Mouse (Mus musculus): ENCODE measurements at regions not wholly inside any gene's neighbourhood (a gene's known extent, or its start where the extent isn't known, plus 50 kb on each side); places are given as distances from the start of the nearest gene placed in this dataset.

DNA sequence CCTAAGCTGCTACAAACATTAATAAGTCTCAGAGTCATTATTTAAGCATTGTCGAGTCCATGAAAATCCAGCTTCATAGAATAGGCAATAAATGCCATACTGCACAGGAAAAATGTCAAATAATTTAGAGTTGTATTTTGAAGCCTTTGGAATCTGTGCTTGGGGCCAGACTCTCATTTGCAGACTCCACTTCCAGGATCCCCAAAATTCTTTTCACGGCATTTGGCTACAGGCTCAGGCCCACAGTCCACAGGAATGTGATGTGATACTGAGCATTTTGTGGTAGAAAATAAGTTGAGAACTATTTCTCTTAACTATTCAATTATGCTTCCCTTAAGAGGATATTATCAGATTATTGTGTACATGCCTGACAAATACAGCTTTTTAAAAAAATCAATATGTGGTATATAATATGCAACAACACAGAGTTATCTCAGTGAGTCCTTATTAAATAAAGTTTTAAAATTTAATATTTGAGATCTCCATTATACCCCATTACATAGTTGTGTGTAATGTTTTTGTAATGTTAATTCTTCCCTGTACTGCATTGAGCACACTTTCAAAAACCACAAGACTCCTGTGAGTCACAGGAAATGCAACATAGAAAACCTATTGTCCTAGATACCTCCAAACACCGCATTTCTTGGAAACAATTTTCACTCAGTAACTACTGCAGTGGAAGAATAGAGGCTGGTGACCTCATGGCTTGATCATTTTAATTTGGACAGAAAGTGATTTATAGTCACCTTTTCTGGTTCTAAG lies 78.5 kb upstream of the Nbea start:
- no peak overlapping the region for H3K27ac ChIP-seq (ENCODE audit: control insufficient read depth, low read depth, low read length)
- H3K9ac ChIP-seq (ENCODE audit: control insufficient read depth, low read depth, low read length, poor library complexity, severe bottlenecking), result no peak overlapping the region
- H3K4me3 ChIP-seq (ENCODE audit: control insufficient read depth in 1 of 2, insufficient read depth in 1 of 2, low read depth in 2 of 2, low read length in 2 of 2), result no peak overlapping the region
- no peak for TF ChIP-seq MYC (IDR thresholded peaks at IDR 0.05; ENCODE audit: low read depth, low read length)
- no peak for TF ChIP-seq MAX (IDR thresholded peaks at IDR 0.05; ENCODE audit: low read length)
- no peak for TF ChIP-seq ZKSCAN1 (IDR thresholded peaks at IDR 0.05; ENCODE audit: low read depth, low read length)
- no peak for TF ChIP-seq ZMIZ1 (IDR thresholded peaks at IDR 0.05; ENCODE audit: low read depth, low read length)
- TF ChIP-seq TAL1 (IDR thresholded peaks at IDR 0.05; ENCODE audit: low read length), result no peak
- TF ChIP-seq JUND (IDR thresholded peaks at IDR 0.05; ENCODE audit: low read depth, low read length), result no peak
- TF ChIP-seq RAD21 (IDR thresholded peaks at IDR 0.05; ENCODE audit: low read depth, low read length), result no peak
- no peak for TF ChIP-seq GATA1 (IDR thresholded peaks at IDR 0.05; ENCODE audit: low read depth, low read length)
- TF ChIP-seq TBP (IDR thresholded peaks at IDR 0.05; ENCODE audit: low read depth, low read length), result no peak
- no peak for TF ChIP-seq E2F4 (IDR thresholded peaks at IDR 0.05; ENCODE audit: borderline replicate concordance, low read depth, low read length)
- no peak for TF ChIP-seq POLR2AphosphoS5 (IDR thresholded peaks at IDR 0.05; ENCODE audit: borderline replicate concordance, low read depth, low read length)
- no peak for TF ChIP-seq USF2 (IDR thresholded peaks at IDR 0.05; ENCODE audit: borderline replicate concordance in 1 of 2, insufficient read depth in 1 of 2, low read depth in 1 of 2, low read length in 2 of 2)
- H3K9me3 ChIP-seq (replicated peaks; ENCODE audit: insufficient read depth, low read length), result no peaks in the 10 kb centered on the region
- no peaks in the 10 kb centered on the region for H3K79me2 ChIP-seq (ENCODE audit: control insufficient read depth, insufficient read depth, low read length, poor library complexity)
- no peaks in the 10 kb centered on the region for H3K4me1 ChIP-seq (ENCODE audit: control insufficient read depth in 1 of 2, insufficient read depth in 2 of 2, low read length in 2 of 2)
- DNase-seq (ENCODE audit: low read depth, low spot score), result no peak
- H3K27me3 ChIP-seq (ENCODE audit: control insufficient read depth in 1 of 2, insufficient read depth in 2 of 2, low read length in 2 of 2), result no peaks in the 10 kb centered on the region
- H3K36me3 ChIP-seq (ENCODE audit: control insufficient read depth in 1 of 2, insufficient read depth in 2 of 2, low read length in 2 of 2), result no peaks in the 10 kb centered on the region

DNA sequence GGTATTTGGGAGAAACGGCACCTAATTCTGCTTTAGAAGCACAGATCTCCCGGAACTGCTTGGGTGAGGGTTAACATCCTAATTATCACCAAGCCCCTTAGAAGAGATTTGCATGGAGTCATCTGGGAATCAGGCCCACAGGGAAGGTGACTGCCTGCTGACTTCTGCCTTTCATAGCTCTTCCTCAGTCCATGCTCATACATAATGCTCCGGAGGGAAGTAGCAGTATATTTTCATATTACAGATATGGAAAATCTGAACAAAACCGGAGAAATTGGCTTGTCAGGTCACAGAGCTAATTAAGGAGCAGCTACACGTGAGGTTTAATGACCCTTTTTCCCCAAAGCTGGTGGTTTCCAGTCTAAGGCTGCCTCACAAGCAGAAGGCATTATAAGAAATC lies 72.8 kb upstream of the Nbea start:
- Histone ChIP-seq H3K4me1 (ENCODE audit: control insufficient read depth in 1 of 2, insufficient read depth in 2 of 2, low read length in 2 of 2) (no peaks in the 10 kb centered on the region), H3K79me2 (ENCODE audit: control insufficient read depth, insufficient read depth, low read length, poor library complexity) (no peaks in the 10 kb centered on the region), H3K4me3 (ENCODE audit: control insufficient read depth in 1 of 2, insufficient read depth in 1 of 2, low read depth in 2 of 2, low read length in 2 of 2) (no peak overlapping the region), H3K27me3 (ENCODE audit: control insufficient read depth in 1 of 2, insufficient read depth in 2 of 2, low read length in 2 of 2) (no peaks in the 10 kb centered on the region), H3K27ac (ENCODE audit: control insufficient read depth, low read depth, low read length) (no peak overlapping the region), H3K36me3 (ENCODE audit: control insufficient read depth in 1 of 2, insufficient read depth in 2 of 2, low read length in 2 of 2) (no peaks in the 10 kb centered on the region), H3K9me3 (replicated peaks; ENCODE audit: insufficient read depth, low read length) (no peaks in the 10 kb centered on the region), H3K9ac (ENCODE audit: control insufficient read depth, low read depth, low read length, poor library complexity, severe bottlenecking) (no peak overlapping the region)
- TF ChIP-seq HCFC1 (IDR thresholded peaks at IDR 0.05; ENCODE audit: low read depth, low read length) (no peak), MYC (IDR thresholded peaks at IDR 0.05; ENCODE audit: low read depth, low read length) (no peak), MXI1 (IDR thresholded peaks at IDR 0.05; ENCODE audit: low read depth, low read length) (no peak), MYB (IDR thresholded peaks at IDR 0.05; ENCODE audit: low read depth, low read length) (no peak), MAX (IDR thresholded peaks at IDR 0.05; ENCODE audit: low read length) (no peak)
- DNase-seq (ENCODE audit: low read depth, low spot score), result no peak

Data from MEL (cell line).